Mouse (Mus musculus) lung, postnatal 0 days (tissue): Measurements from ENCODE around the gene Cbr2. TPM values are rescaled to one million over a fixed set of nuclear protein-coding genes. Genes with fewer than 3 reads are reported as not detected.
"Not testable (repeated sequence)": the region's sequence is repeated elsewhere in the genome, so short reads cannot be mapped to it uniquely, and the experiment has no call there.

Experiments
- ATAC-seq: fragments of 200-750 bp; cut with Nextera tagmentation; 2 replicates; pipeline ENCODE4 v1.8.0; 2017; ENCODE audit warnings: moderate library complexity
- DNase-seq: peaks from one replicate; pipeline ENCODE4 v3.0.0-alpha.2; 2016; ENCODE audit warnings: low spot score
- H3K27ac ChIP-seq: fragments of 300-500 bp; sonication (generic); 2 replicates; pipeline ENCODE4 v1.5.1; 2014; ENCODE audit warnings: antibody characterized with exemption, mild to moderate bottlenecking, low read length, mixed read lengths
- H3K27me3 ChIP-seq: fragments of 300-500 bp; sonication (generic); replicated peaks from 2 replicates; pipeline ENCODE4 v1.6.1; 2014; ENCODE audit warnings: low read length, mixed read lengths; ENCODE audit not compliant: insufficient read depth
- H3K36me3 ChIP-seq: fragments of 300-500 bp; sonication (generic); 2 replicates; pipeline ENCODE4 v1.6.1; 2014; ENCODE audit warnings: low read length, mixed read lengths; ENCODE audit not compliant: insufficient read depth
- H3K4me1 ChIP-seq: fragments of 300-500 bp; sonication (generic); 2 replicates; pipeline ENCODE4 v1.6.1; 2014; ENCODE audit warnings: antibody characterized with exemption, low read depth, low read length, mixed read lengths; ENCODE audit not compliant: insufficient read depth
- H3K4me2 ChIP-seq: fragments of 300-500 bp; sonication (generic); replicated peaks from 2 replicates; pipeline ENCODE4 v1.6.1; 2014; ENCODE audit warnings: low read depth, mild to moderate bottlenecking, low read length, moderate library complexity, mixed read lengths
- H3K4me3 ChIP-seq: fragments of 300-500 bp; sonication (generic); 2 replicates; pipeline ENCODE4 v1.5.1; 2014; ENCODE audit warnings: low read depth, low read length
- H3K9ac ChIP-seq: fragments of 300-500 bp; sonication (generic); replicated peaks from 2 replicates; pipeline ENCODE4 v1.6.1; 2014; ENCODE audit warnings: low read depth, mild to moderate bottlenecking
- H3K9me3 ChIP-seq: fragments of 300-500 bp; sonication (generic); 2 replicates; pipeline ENCODE4 v1.6.1; 2016; ENCODE audit warnings: low read length, mixed read lengths
- CTCF ChIP-seq: IDR thresholded peaks from 2 replicates; pipeline ENCODE4 v1.5.1; 2016; ENCODE audit warnings: antibody characterized with exemption, mild to moderate bottlenecking
- EP300 ChIP-seq: IDR thresholded peaks from 2 replicates; pipeline ENCODE4 v1.6.1; 2016; ENCODE audit warnings: antibody characterized with exemption, mild to moderate bottlenecking, control low read depth
- WGBS: fragments of 180-500 bp; shearing (Covaris S2); extraction: QIAGEN DNeasy Blood & Tissue Kit; methylation state at CpG from one replicate; pipeline ENCODE4 v1.1.7; 2014; 5-methylcytosine and 5-hydroxymethylcytosine counted together
- polyA plus RNA-seq: library from polyadenylated mRNA; unstranded; fragments of >200 nt; fragmentation: Nextera tagmentation; extraction: Ambion mirVana; gene quantifications from 2 replicates; pipeline ENCODE4 v1.2.1, GENCODE M21; 2015

Cbr2 gene
- polyA plus RNA-seq, 1 experiment from 2014 or later: 4,528 TPM

- no peaks in the 10 kb centered on the region for H3K27me3 ChIP-seq
- 54% methylated on average over 6 of the region's 6 CpGs for WGBS
- no peaks in the 10 kb centered on the region for H3K36me3 ChIP-seq
- H3K9me3 ChIP-seq: no peaks in the 10 kb centered on the region
- H3K4me3 ChIP-seq: no peak overlapping the region
- H3K9ac ChIP-seq: no peak overlapping the region
- TF ChIP-seq CTCF (no peak), EP300 (no peak)
- ATAC-seq (no peak), DNase-seq (peak; percentile 5)
- no peak overlapping the region for H3K27ac ChIP-seq
- H3K4me1 ChIP-seq: peaks cover 7% of the 10 kb centered on the region; the same call in 1 of the 2 replicates
- no peak overlapping the region for H3K4me2 ChIP-seq
Measured at GRCm38 (mm10) chr11:120736424-120736823, 4.5 kb upstream of the Cbr2 start.

GRCm38 (mm10) chr11:120733521-120733920 lies 1.6 kb upstream of the Cbr2 start:
- DNase-seq (peak; percentile 85), ATAC-seq (peak; percentile 33)
- no peak overlapping the region for H3K9ac ChIP-seq
- H3K36me3 ChIP-seq: no peaks in the 10 kb centered on the region
- no peaks in the 10 kb centered on the region for H3K9me3 ChIP-seq
- H3K4me2 ChIP-seq: no peak overlapping the region
- H3K4me1 ChIP-seq: peaks cover 7% of the 10 kb centered on the region; the same call in 1 of the 2 replicates
- WGBS: 28% methylated on average over 6 of the region's 6 CpGs
- no peak for TF ChIP-seq EP300
- H3K27me3 ChIP-seq: no peaks in the 10 kb centered on the region
- no peak overlapping the region for H3K4me3 ChIP-seq
- H3K27ac ChIP-seq: peak overlapping the region; percentile 82

GRCm38 (mm10) chr11:120731395-120731794 lies 519 bp downstream of the Cbr2 start:
- Histone ChIP-seq H3K4me2 (peak overlapping the region; percentile 34), H3K4me1 (peaks cover 9% of the 10 kb centered on the region; the same call in 1 of the 2 replicates), H3K27me3 (no peaks in the 10 kb centered on the region), H3K9ac (no peak overlapping the region; the same call in 1 of the 2 replicates), H3K36me3 (no peaks in the 10 kb centered on the region), H3K9me3 (no peaks in the 10 kb centered on the region), H3K27ac (peak overlapping the region; percentile 82), H3K4me3 (no peak overlapping the region)
- DNase-seq (no peak), ATAC-seq (no peak)
- TF ChIP-seq CTCF (no peak), EP300 (no peak)
- whole genome bisulfite sequencing: 86% methylated on average over 1 of the region's 1 CpGs

GRCm38 (mm10) chr11:120730331-120730870 lies 1.5 kb downstream of the Cbr2 start:
- no peak overlapping the region for H3K4me3 ChIP-seq
- ATAC-seq (no peak), DNase-seq (no peak)
- 88% methylated on average over 10 of the region's 10 CpGs for WGBS
- TF ChIP-seq EP300 (no peak), CTCF (no peak)
- H3K27ac ChIP-seq: peak overlapping the region; percentile 82
- peak overlapping the region; percentile 32; the same call in 1 of the 2 replicates for H3K9ac ChIP-seq
- no peaks in the 10 kb centered on the region for H3K36me3 ChIP-seq
- no peaks in the 10 kb centered on the region for H3K9me3 ChIP-seq
- H3K27me3 ChIP-seq: no peaks in the 10 kb centered on the region
- H3K4me2 ChIP-seq: peak overlapping the region; percentile 34; the same call in 1 of the 2 replicates
- H3K4me1 ChIP-seq: peaks cover 11% of the 10 kb centered on the region; the same call in 1 of the 2 replicates

- peak; percentile 44 for ATAC-seq
- not testable (repeated sequence) for H3K4me3 ChIP-seq, H3K4me2 ChIP-seq, H3K36me3 ChIP-seq, H3K9ac ChIP-seq, H3K9me3 ChIP-seq, H3K27me3 ChIP-seq
- WGBS: 2% methylated on average over 17 of the region's 21 CpGs
- Histone ChIP-seq H3K27ac (0 out of 2 replicates have a peak overlapping the region, but pooled peaks have one; percentile 59), H3K4me1 (peaks cover 11% of the 10 kb centered on the region; the same call in 1 of the 2 replicates)
- peak; percentile 91 for DNase-seq
Measured at GRCm38 (mm10) chr11:120729432-120730050, 2.4 kb downstream of the Cbr2 start.

GRCm38 (mm10) chr11:120728530-120729240 lies 3.2 kb downstream of the Cbr2 start:
- no peak for ATAC-seq
- Histone ChIP-seq H3K4me2 (no peak overlapping the region), H3K4me1 (peaks cover 11% of the 10 kb centered on the region; the same call in 1 of the 2 replicates), H3K36me3 (no peaks in the 10 kb centered on the region), H3K27me3 (no peaks in the 10 kb centered on the region), H3K9me3 (no peaks in the 10 kb centered on the region), H3K9ac (no peak overlapping the region), H3K4me3 (no peak overlapping the region), H3K27ac (peak overlapping the region; percentile 59)
- DNase-seq: no peak
- 74% methylated on average over 11 of the region's 11 CpGs for WGBS
- TF ChIP-seq CTCF (no peak), EP300 (no peak)
